Mouse (Mus musculus): ENCODE results near the gene Klk8.

Klk8 gene

GRCm38 (mm10) chr7:43788096-43788495, 9.3 kb upstream of the Klk8 start:
- in situ Hi-C loops (cut with MboI, MseI): loop anchor here (25.0 kb wide), 1 partner anchor 674 kb away; the partner anchor contains the start of genes Aspdh and Josd2

- in situ Hi-C loops (cut with MboI, MseI): loop anchor here (25.0 kb wide), 1 partner anchor 673 kb away; the partner anchor contains the start of genes Aspdh and Josd2
These were observed 8.1 kb upstream of the Klk8 start for GRCm38 (mm10) chr7:43789295-43789694.

GRCm38 (mm10) chr7:43791591-43791990, 5.8 kb upstream of the Klk8 start, which contains the start of gene Klk9:
TSS of gene Klk9 (plus strand) at chr7:43791891.
- in situ Hi-C loops (cut with MboI, MseI): loop anchor here (25.0 kb wide), 1 partner anchor 671 kb away; the partner anchor contains the start of genes Aspdh and Josd2

- in situ Hi-C loops (cut with MboI, MseI): loop anchor here (25.0 kb wide), 1 partner anchor 666 kb away; the partner anchor contains the start of genes Aspdh and Josd2
These were observed 1.0 kb upstream of the Klk8 start for GRCm38 (mm10) chr7:43796355-43796754.

- in situ Hi-C loops (cut with MboI, MseI): loop anchor here (25.0 kb wide), 1 partner anchor 664 kb away; the partner anchor contains the start of genes Aspdh and Josd2
These were observed 576 bp downstream of the Klk8 start for GRCm38 (mm10) chr7:43797844-43798462.

GRCm38 (mm10) chr7:43799876-43800275, 2.5 kb downstream of the Klk8 start:
- in situ Hi-C loops (cut with MboI, MseI): loop anchor here (25.0 kb wide), 1 partner anchor 662 kb away; the partner anchor contains the start of genes Aspdh and Josd2

- in situ Hi-C loops (cut with MboI, MseI): loop anchor here (5.0 kb wide), 1 partner anchor 34 kb away; no protein-coding TSS in a partner anchor
These were observed 13.6 kb downstream of the Klk8 start, which contains the start of gene Klk7 for GRCm38 (mm10) chr7:43810994-43811393. TSS of gene Klk7 (plus strand) at chr7:43811294.

- in situ Hi-C loops (cut with MboI, MseI): no loop called here
These were observed 17.8 kb downstream of the Klk8 start for GRCm38 (mm10) chr7:43815211-43815610.

GRCm38 (mm10) chr7:43816746-43817145, 19.4 kb downstream of the Klk8 start:
- in situ Hi-C loops (cut with MboI, MseI): no loop called here

GRCm38 (mm10) chr7:43821581-43821980, 24.2 kb downstream of the Klk8 start:
- in situ Hi-C loops (cut with MboI, MseI): loop anchor here (10.0 kb wide), 1 partner anchor 363 kb away; the partner anchor contains the start of gene Klk1b24

- in situ Hi-C loops (cut with MboI, MseI): loop anchor here (10.0 kb wide), 1 partner anchor 361 kb away; the partner anchor contains the start of gene Klk1b24
These were observed 26.8 kb downstream of the Klk8 start, which contains the start of gene Klk6 for GRCm38 (mm10) chr7:43824199-43824598. TSS of gene Klk6 (plus strand) at chr7:43824499.

GRCm38 (mm10) chr7:43826056-43826455, 28.7 kb downstream of the Klk8 start:
- in situ Hi-C loops (cut with MboI, MseI): loop anchor here (10.0 kb wide), 1 partner anchor 359 kb away; the partner anchor contains the start of gene Klk1b24

GRCm38 (mm10) chr7:43827706-43828105, 30.3 kb downstream of the Klk8 start:
- in situ Hi-C loops (cut with MboI, MseI): loop anchor here (10.0 kb wide), 1 partner anchor 357 kb away; the partner anchor contains the start of gene Klk1b24

- in situ Hi-C loops (cut with MboI, MseI): loop anchor here (10.0 kb wide), 1 partner anchor 356 kb away; the partner anchor contains the start of gene Klk1b24
These were observed 31.6 kb downstream of the Klk8 start for GRCm38 (mm10) chr7:43829006-43829405.

GRCm38 (mm10) chr7:43841701-43842100, 44.3 kb downstream of the Klk8 start, which contains the start of gene Klk5:
TSS of gene Klk5 (plus strand) at chr7:43841971.
- in situ Hi-C loops (cut with MboI, MseI): no loop called here

- in situ Hi-C loops (cut with MboI, MseI): no loop called here
These were observed 46.4 kb downstream of the Klk8 start for GRCm38 (mm10) chr7:43843801-43844200.

GRCm38 (mm10) chr7:43851616-43852015, 54.2 kb downstream of the Klk8 start:
- in situ Hi-C loops (cut with MboI, MseI): no loop called here

All from T-helper 2 cell (primary cell).